Mouse (Mus musculus) spleen, adult 18-20 months (tissue): ENCODE data around the gene Slc30a7.

ENCODE experiments used
- DNase-seq, 2 experiments: peaks; one replicate each; pipeline ENCODE4 v3.0.0; 2022; ENCODE audit warnings: mixed read lengths in 2 of 2

Gene Slc30a7

DNA sequence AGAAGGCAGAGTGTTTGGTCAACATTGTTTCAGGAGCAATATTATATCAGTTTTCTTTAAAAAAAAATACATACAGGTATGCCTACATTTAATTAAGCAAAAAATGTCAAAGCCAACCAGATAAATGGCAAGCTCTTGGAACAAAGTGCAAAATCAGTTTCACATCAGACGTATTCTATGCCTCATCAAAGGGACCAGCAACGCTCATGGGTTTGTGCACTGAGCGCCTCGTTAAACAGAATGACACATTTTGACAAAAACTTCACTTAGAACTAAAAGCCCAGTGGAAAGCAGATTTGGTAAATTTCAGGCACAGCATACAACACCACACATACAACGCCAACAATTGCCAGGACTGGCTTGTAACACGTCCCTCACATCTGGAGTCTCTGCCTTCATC, 62.8 kb downstream of the Slc30a7 start:
- no peak for DNase-seq

DNA sequence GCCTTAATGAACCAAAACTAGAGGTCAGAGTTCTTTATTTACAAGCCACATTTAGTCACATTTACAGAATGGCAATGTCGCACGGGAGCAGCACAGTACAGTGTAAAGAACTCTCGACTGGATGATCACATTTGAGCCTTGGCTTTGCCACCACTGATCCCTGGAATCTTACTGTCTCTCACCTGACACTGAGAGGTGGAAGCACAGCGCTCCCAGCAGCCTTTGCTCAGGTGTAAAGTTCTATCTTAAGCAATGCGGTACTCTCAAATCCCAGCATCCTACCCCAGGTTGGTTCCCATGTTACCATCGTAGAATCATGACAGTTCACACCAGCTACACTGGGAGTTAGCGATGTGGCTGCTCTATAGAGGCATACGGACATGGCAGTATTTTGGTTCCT, 65.7 kb downstream of the Slc30a7 start:
- DNase-seq, result no peak

DNA sequence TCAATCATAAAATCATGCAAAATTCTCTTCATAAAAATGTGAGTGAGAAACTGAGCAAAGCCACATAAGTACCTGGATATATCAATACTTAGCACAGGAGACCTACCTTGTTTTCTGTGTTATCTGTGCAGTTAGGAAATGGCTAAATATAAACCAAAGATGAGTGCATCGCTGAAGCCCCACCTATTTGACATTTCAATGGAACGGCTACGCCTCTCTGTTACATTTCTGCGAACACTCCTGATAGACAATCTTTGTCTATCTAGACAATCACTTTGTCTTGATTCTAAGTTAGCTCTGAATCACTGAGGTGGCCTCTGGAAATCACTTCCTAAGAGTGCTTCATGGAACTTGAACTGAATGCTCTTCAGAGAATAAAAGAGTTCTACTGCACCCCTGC, 66.7 kb downstream of the Slc30a7 start:
- DNase-seq, result no peak

DNA sequence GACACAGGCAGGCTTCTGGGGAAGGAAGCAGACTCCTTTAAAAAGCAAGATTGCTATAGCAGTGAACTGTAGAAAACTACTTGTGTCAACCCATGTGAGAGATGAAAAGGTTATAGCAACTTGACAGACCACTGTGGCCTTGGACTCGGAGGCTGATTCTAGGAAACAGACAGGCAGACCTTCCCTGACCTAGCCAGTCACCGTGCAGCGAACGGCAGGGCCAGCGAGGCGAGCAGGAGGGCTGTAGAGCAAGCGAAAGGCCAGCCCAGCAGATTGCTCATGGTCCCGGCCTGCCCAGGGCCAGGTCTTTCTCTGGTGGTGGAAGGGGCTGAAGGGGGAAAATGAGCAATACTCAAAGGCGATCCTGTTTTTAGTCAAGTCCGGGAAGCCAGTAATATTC, 69.4 kb downstream of the Slc30a7 start:
- DNase-seq, result no peak

DNA sequence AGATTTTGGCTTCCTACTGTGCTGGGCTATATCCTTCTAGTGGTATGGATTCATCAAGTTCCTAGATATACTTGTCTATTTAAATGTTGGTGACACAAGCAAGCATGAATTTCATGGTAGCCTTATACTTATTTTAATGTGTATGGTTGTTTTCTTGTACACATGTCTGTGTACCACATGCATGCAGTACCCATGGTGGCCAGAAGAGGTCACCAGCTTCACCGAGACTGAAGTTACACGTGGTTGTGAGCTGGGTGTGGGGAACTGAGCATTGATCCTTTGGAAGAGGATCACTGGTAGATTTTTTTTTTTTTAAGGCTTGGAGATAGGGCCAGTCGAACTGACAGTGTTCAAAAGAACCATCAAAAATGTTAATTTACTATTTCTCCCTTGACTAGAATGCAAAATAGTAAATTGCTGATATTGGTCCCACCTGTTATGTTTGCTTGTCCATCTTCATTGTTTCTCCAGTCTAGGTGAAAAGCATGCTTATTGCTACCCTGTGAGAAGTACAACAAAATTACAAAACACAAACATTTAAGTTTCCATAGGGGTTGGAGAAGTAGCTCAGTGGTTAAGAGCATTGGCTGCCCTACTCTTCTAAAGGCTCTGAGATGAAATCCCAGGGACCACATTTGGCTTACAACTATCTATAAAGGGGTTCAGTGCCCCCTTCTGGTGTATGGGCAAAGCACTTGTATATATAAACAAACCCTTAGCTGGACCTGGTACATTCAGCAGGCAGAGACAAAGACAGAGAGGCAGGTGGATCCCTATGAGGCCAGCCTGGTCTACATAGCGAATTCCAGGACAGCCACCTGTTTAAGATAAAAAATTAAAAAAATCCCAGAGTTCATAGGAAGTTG, 70.2 kb downstream of the Slc30a7 start:
- DNase-seq, result peak; percentile 51 to 70

DNA sequence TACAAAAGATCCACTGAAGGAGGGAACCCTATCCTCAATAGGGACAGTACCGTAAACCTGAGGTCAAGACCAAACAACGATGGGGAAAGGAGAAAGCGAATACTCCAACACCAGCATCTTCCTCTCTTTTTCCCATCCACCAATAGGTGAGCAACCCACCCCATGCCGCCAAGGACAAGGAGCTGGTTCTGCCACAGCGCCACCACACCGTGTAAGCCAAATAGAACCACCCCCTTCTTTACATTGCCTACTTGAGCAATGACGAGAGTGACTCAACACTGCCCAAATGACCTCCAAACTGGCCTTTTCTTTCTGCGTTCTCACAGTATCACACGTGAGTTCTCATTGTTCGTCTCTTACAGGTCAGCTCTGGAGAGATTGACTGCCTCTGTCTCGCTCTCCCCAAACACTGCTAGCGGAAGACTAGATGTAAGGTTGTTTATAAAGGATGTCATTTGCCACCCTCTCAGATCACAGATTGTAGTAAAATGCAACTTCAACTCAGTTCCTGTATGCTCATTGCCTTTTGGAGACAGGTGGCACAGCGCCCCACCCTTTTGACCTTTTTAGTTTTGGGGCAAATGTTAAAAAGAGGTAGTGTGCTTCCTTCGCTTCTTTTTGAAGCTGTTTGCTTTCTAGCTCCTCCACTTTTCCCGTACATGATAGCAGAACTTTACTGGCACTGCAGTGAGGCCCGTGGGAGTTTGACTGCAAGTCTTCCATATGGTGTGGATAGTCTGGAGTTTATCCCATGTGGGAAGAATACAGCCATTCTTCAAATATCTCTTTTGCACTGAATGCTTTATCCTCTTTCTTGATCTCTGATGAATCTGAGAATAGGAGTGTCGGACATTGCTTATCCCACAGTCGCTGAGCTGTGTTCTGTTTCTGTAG, 73.7 kb downstream of the Slc30a7 start:
- DNase-seq, result peak; percentile 20

DNA sequence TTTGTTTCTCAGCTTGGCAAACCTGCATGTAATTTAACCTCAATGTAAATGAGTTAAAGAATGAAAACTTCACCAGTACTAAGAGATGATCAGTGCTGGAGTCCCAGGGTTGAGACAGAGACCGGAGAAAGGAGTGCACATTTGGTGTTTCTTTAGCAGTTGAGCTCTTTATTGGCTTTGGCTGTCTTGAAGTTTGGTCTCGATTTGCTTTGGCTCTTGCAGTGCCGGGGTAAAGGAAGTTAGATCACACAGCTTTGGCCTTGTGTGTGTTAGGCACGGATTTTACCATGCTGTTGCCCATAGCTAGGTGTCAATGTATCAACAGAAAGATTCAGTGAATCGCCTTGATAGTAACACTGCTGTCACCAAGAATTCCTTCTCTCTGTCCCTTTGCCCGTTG, 75.5 kb downstream of the Slc30a7 start:
- DNase-seq, result no peak

DNA sequence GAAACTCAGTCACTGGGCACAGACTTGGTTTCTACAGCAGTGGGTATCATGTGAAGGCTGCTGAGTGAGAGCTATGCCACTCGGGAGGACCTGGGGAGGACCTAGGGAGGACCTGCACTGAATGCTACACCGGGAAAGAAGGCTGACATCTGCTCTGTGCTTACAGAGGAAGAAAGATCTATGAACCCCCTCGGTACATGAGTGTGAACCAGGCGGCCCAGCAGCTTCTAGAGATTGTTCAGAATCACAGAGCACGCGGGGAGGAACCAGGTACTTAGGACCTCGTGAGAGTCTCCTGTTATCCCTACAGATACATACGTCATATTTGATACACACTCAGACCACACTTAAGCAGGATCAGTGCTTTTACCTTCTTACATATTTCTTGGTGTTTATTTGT, 80.7 kb downstream of the Slc30a7 start:
- no peak for DNase-seq

DNA sequence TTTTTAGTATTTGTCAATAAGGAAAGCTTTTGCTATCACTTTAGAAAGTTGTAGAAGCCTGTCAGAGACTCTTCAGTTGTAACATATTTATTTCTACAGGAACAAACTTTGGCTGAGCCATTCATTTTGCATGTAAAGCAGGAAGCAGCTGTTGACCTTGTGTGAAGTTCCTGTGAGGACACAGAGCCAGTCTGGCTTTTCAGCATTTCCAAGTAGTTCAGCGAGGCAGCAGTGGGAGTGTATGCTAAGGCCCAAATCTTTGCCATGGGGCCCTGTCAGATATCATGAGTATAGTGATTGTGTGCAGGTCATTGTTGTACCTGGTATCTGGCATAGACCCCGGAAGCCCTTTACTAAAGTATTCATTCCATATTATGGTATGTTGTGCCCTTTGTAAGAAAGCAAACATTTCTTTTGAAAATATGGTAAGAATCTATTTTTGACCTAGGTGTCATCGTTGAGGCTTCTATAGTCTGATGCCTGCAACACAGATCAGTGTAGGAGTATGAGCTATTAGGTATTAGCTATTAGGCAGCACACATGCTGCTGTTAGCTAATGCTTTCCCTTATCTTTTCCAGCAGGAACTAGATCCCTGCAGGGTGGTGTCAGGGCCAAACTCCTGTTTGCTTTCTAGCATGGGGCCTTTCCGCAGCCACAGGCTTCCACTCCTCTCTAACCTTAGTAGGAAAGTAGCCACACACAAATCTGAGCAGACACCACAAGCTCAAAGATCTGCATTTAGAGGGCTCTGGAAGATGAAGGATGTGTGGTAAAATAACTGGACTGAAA, 82.6 kb downstream of the Slc30a7 start:
- no peak for DNase-seq

DNA sequence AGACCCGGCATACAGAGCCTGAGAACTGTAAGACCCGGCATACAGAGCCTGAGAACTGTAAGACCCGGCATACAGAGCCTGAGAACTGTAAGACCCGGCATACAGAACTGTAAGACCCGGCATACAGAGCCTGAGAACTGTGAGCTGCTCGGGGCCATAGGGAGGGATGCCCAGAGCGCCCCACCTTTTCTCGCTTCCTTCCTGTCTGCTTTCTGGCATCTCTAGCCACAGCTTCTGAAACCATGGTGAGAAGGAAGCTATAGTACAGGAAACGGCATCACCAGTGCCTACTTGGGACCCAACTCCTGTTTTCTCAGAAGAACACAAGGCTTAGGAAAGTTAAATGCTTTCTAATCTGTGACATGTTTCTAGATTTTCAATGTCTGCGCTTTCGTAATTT, 99.8 kb downstream of the Slc30a7 start:
- DNase-seq, result peak in 1 of 2 experiments; percentile 17

DNA sequence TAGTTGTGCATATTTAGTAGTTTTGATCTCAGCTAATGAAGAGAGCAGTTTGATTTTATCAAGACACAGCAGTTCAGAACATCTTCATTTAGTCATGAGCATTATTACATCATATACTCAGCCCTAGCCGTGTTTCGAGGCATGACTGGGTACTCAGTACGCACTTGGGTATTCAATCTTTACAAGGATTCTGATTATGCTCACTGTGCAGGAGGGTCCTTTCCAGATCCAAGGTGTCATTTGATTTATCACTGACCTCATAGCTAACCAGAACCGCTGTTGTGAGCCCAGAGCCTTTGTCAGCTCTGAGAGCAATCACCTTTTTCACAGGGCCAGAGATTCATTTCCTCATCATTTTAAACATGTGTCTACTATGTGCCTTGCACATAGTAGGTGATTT, 101.6 kb downstream of the Slc30a7 start:
- no peak for DNase-seq

DNA sequence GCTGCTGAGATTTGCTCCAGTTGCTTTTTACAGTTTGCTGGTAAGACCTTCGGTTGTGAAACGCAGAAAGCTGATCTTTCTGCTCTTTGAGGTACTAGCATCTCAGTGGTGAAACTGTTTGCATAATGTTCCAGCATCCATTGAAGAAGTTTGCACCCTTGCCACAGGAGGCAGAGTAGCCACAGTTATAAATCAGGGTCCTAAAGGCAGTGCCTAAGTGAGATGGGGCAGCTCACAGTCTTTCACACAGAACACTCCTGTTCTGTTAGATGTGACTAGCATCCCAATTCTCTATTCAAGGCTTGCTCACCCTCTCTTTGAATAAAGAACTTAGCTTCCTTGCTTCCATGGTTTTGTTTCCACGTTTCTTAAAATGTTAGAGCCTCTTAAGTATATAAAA, 102.1 kb downstream of the Slc30a7 start:
- DNase-seq, result no peak

DNA sequence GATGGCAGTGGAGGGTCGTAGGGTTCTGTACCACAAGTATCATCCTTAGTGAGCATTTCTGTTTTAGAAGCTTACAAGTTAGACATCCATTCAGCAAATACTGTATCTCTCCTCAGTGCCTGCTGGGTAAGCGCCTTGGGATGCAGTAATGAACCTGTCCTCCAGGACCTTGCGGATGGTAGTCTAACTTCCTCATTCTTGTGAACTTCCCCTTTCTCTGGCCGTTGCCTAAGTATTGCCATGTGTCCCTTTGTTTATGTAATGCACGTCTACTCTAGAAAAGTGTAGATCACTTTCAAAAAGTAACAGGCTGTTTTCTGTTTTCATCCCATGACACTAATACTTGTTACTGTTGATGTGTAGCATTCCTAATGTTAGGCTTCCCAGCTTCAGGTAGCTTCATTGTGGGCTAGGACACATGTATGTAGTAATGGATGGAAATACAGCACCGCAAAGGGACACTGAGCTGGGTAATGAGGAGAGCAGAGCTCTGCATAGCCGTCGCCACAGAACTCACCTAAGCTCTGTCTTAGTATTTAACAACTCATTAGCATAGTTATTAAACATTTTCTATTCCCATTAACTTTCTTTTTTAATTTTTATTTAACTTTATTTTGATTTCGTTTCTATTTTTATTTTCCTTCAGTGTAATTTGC, 104.8 kb downstream of the Slc30a7 start:
- no peak for DNase-seq

DNA sequence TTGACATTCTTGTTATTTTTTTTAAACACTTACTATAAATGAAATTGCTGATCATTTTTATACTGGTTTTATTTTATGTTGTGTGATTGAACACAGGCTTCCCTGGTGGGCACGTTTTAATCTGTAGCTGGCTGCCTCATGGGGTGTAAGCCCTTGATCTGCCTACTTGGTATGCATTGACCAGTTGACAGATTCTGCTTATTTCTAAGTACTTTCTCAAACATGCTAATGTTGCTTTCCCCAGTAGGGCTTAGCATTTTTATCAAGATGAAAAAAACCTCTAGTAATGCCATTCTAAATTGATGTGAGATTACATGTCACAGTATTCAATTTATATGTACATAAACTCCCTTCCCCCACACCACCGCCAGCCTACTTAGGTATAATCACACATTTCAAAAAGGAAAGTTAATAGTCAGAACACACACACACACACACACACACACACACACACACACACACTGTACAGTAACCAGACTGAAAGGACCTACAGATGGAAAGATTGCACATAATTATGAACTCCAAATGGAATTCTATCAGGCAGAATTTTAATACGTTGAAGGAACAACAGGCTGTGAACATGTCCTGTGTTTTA, 108.8 kb downstream of the Slc30a7 start:
- no peak for DNase-seq

DNA sequence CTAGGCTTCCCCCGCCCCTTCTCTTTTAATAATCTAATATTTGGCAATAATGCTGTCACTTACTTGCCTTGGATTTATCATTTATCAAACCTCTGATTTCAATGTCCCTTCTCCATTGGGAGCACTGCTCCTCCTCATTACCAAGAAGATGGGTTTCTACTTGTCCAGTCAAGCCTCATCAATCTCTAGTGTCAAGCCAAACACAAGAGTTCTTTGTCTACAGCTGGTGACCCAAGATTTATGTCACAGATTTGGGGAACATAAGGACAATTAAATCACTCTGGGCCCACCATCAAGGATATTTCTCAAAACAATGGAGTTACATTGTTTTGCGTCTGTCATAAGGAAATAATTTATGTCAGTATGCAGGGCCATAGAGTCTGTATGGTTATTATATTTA, 114.0 kb downstream of the Slc30a7 start:
- no peak for DNase-seq

DNA sequence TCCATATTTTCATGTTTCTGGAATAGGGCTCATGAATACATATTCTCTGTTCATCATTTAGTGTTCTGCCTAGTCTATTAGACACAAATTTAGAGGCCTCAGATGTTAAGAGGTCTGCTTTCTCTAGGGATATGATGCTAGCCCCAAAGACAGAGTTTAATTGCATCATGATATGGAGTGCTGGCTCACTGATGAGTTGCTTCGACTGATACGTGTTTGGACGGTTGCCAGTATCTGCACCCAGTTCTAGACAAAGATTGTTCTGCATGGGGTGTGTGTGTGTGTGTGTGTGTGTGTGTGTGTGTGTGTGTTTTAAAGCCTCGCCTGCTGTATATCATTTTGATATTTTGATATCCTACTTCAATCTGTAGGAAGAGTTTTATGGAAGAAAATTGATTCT, 114.9 kb downstream of the Slc30a7 start:
- no peak for DNase-seq
